Mouse (Mus musculus) v-Abl transformed pro-B cells (cell line): ENCODE results near the gene Cd151.

Source experiments
- in situ Hi-C, 2 experiments: fragments of 400-800 bp; cut with MboI; formaldehyde crosslinking; loops; one replicate each; pipeline ENCODE4 v1.15.1; 2025; ENCODE audit not compliant: unreplicated experiment in 2 of 2

Cd151 gene

GRCm38 (mm10) chr7:141519795-141520194 lies 52.6 kb downstream of the Cd151 start:
- in situ Hi-C loops, result no loop called here
